28 mouse cellular contexts compared by ENCODE assay signal in genomic region chr16:87366035-87366434, GRCm38 (mm10). TPM values are rescaled to one million over a fixed set of nuclear protein-coding genes. Genes with fewer than 3 reads are reported as not detected.
DNase-seq lines count a peak whose midpoint lies in the region; ATAC-seq lines count a peak whose summit lies in the region.
"Had no signal": no experiment of that assay in that cellular context is flagged by ENCODE, and none has a peak within 500 bp of the region (broad histone marks: within the 10 kb centered on the region; RNA-seq: fewer than 3 reads in every experiment).

No protein-coding gene starts in this region.

- ATAC-seq in kidney, embryonic 14.5 days (ENCODE audit: low FRiP score, low TSS enrichment), result peak; percentile 67; the same call in 1 of the 2 replicates
- ATAC-seq: liver, embryonic 12.5 days; liver, postnatal 0 days had no signal

- no peaks in the 10 kb centered on the region for H3K9me3 ChIP-seq in kidney, embryonic 14.5 days (ENCODE audit: control insufficient read depth, low read length)
- no peaks in the 10 kb centered on the region for H3K9me3 ChIP-seq in embryonic facial prominence, embryonic 10.5 days
- H3K9me3 ChIP-seq: embryonic facial prominence, embryonic 13.5 days; heart, embryonic 13.5 days; hindbrain, embryonic 10.5 days; hindbrain, embryonic 15.5 days; limb, embryonic 13.5 days; liver, embryonic 12.5 days; midbrain, embryonic 12.5 days; neural tube, embryonic 12.5 days had no signal

- peak; percentile 45 for DNase-seq in kidney, adult 18-20 months
- peak; percentile 52 for DNase-seq in kidney, postnatal 14 days
- no peak for DNase-seq in liver
- DNase-seq in urinary bladder, postnatal 14 days (ENCODE audit: low spot score), result no peak
- DNase-seq in T-cell, adult 2 months (ENCODE audit: low spot score), result no peak
- no peak for DNase-seq in embryonic facial prominence, embryonic 10.5 days (ENCODE audit: low spot score)
- DNase-seq: adrenal gland, postnatal 10 days; cerebellum, adult 11 months; cerebellum, adult 9-11 months; embryo, embryonic 11 days; gastrocnemius, postnatal 10 days; heart, postnatal 14 days; liver, postnatal 0 days; lung, postnatal 36 days; right cerebral cortex, adult 18-20 months; spleen, adult 18-20 months; thymus, postnatal 25 days had no signal

- no peak overlapping the region for H3K4me2 ChIP-seq in kidney, embryonic 14.5 days (replicated peaks; ENCODE audit: low read depth, low read length)
- H3K4me2 ChIP-seq: embryonic facial prominence, embryonic 13.5 days; heart, embryonic 13.5 days; hindbrain, embryonic 15.5 days; limb, embryonic 13.5 days; liver, embryonic 12.5 days; midbrain, embryonic 12.5 days; neural tube, embryonic 12.5 days had no signal

- no peaks in the 10 kb centered on the region for H3K27me3 ChIP-seq in kidney, embryonic 14.5 days (ENCODE audit: control insufficient read depth, insufficient read depth, low read length)
- H3K27me3 ChIP-seq in embryonic facial prominence, embryonic 10.5 days (replicated peaks; ENCODE audit: low read depth, poor library complexity, severe bottlenecking), result no peaks in the 10 kb centered on the region
- H3K27me3 ChIP-seq: embryonic facial prominence, embryonic 13.5 days; heart, embryonic 13.5 days; hindbrain, embryonic 15.5 days; limb, embryonic 13.5 days; liver, embryonic 12.5 days; midbrain, embryonic 12.5 days; neural tube, embryonic 12.5 days had no signal

- WGBS in kidney, embryonic 14.5 days, result 51% methylated on average over 10 of the region's 10 CpGs
- WGBS in embryonic facial prominence, embryonic 10.5 days, result 77% methylated on average over 10 of the region's 10 CpGs

- peak overlapping the region; percentile 65; the same call in 1 of the 2 replicates for H3K27ac ChIP-seq in kidney, embryonic 14.5 days (ENCODE audit: low read depth, low read length)
- H3K27ac ChIP-seq in embryonic facial prominence, embryonic 10.5 days (replicated peaks), result no peak overlapping the region
- H3K27ac ChIP-seq: embryonic facial prominence, embryonic 13.5 days; heart, embryonic 13.5 days; hindbrain, embryonic 10.5 days; hindbrain, embryonic 15.5 days; limb, embryonic 13.5 days; liver, embryonic 12.5 days; midbrain, embryonic 12.5 days; neural tube, embryonic 12.5 days had no signal

- H3K4me1 ChIP-seq in kidney, embryonic 14.5 days (ENCODE audit: control insufficient read depth, insufficient read depth, low read length), result no peaks in the 10 kb centered on the region
- H3K4me1 ChIP-seq in embryonic facial prominence, embryonic 10.5 days, result no peaks in the 10 kb centered on the region
- H3K4me1 ChIP-seq: embryonic facial prominence, embryonic 13.5 days; hindbrain, embryonic 10.5 days; hindbrain, embryonic 15.5 days; liver, embryonic 12.5 days; midbrain, embryonic 12.5 days; neural tube, embryonic 12.5 days had no signal

- peaks cover 29% of the 10 kb centered on the region for H3K36me3 ChIP-seq in kidney, embryonic 14.5 days (ENCODE audit: control insufficient read depth, insufficient read depth, low read length)
- peaks cover 65% of the 10 kb centered on the region for H3K36me3 ChIP-seq in embryonic facial prominence, embryonic 10.5 days (replicated peaks)

- H3K4me3 ChIP-seq in kidney, embryonic 14.5 days (ENCODE audit: low read length), result no peak overlapping the region
- no peak overlapping the region for H3K4me3 ChIP-seq in embryonic facial prominence, embryonic 10.5 days
- H3K4me3 ChIP-seq: embryonic facial prominence, embryonic 13.5 days; erythroblast, embryonic 14.5 days; heart, embryonic 13.5 days; hindbrain, embryonic 10.5 days; hindbrain, embryonic 15.5 days; limb, embryonic 13.5 days; liver, embryonic 12.5 days; midbrain, embryonic 12.5 days; myocyte; neural tube, embryonic 12.5 days had no signal

- H3K9ac ChIP-seq in kidney, embryonic 14.5 days (ENCODE audit: low read depth, low read length), result no peak overlapping the region
- H3K9ac ChIP-seq: embryonic facial prominence, embryonic 13.5 days; heart, embryonic 13.5 days; hindbrain, embryonic 15.5 days; limb, embryonic 13.5 days; liver, embryonic 12.5 days; liver, postnatal 0 days; midbrain, embryonic 12.5 days; neural tube, embryonic 12.5 days had no signal

RNA-seq across cellular contexts. Expression of gene N6amt1, which starts 12.1 kb away (rescaled TPM):
- 37.7 and 38.3 TPM in 2 replicates for polyA plus RNA-seq in kidney, embryonic 14.5 days (2014; fragmentation: Nextera tagmentation; extraction: Ambion mirVana)
- 23.3 and 24.0 TPM in 2 replicates for polyA plus RNA-seq in embryonic facial prominence, embryonic 10.5 days (2016; fragmentation: Nextera tagmentation; extraction: Ambion mirVana)

Comparison
In these comparisons a context has a peak if more than half of its experiments do, and no peak if none do; other contexts are left out.
1. DNase-seq: peak in kidney, adult 18-20 months (single experiment) and kidney, postnatal 14 days (single experiment); none in liver (single experiment), urinary bladder, postnatal 14 days (single experiment), T-cell, adult 2 months (single experiment) and embryonic facial prominence, embryonic 10.5 days (single experiment).